Mouse (Mus musculus) hindbrain, embryonic 10.5 days (tissue): ENCODE measurements around the gene Grm1. TPM values are rescaled to one million over a fixed set of nuclear protein-coding genes. Genes with fewer than 3 reads are reported as not detected.
A peak's percentile ranks its signal among the peaks of the same experiment; 100 is the strongest.

Source experiments
- DNase-seq: peaks from one replicate; pipeline ENCODE4 v3.0.0-alpha.2; 2017; ENCODE audit warnings: low spot score
- H3K27ac ChIP-seq: fragments of 300-500 bp; sonication (generic); 2 replicates; pipeline ENCODE4 v1.5.1; 2016; ENCODE audit warnings: mild to moderate bottlenecking, moderate library complexity
- H3K27me3 ChIP-seq: fragments of 300-500 bp; sonication (generic); 2 replicates; pipeline ENCODE4 v1.6.1; 2016; ENCODE audit warnings: mild to moderate bottlenecking; ENCODE audit not compliant: poor library complexity, insufficient read depth, severe bottlenecking
- H3K36me3 ChIP-seq: fragments of 300-500 bp; sonication (generic); 2 replicates; pipeline ENCODE4 v1.6.1; 2016; ENCODE audit warnings: mild to moderate bottlenecking, moderate library complexity
- H3K4me1 ChIP-seq: fragments of 300-500 bp; sonication (generic); replicated peaks from 2 replicates; pipeline ENCODE4 v1.6.1; 2016; ENCODE audit warnings: mild to moderate bottlenecking
- H3K4me3 ChIP-seq: fragments of 300-500 bp; sonication (generic); 2 replicates; pipeline ENCODE4 v1.5.1; 2016; ENCODE audit warnings: mild to moderate bottlenecking, moderate library complexity
- H3K9me3 ChIP-seq: fragments of 300-500 bp; sonication (generic); 2 replicates; pipeline ENCODE4 v1.6.1; 2016; ENCODE audit warnings: mild to moderate bottlenecking, moderate library complexity
- WGBS: fragments of 180-500 bp; shearing (Covaris S2); methylation state at CpG from one replicate; pipeline ENCODE4 v1.1.7; 2016; 5-methylcytosine and 5-hydroxymethylcytosine counted together
- polyA plus RNA-seq: library from polyadenylated mRNA; unstranded; fragments of >200 nt; fragmentation: Nextera tagmentation; extraction: Ambion mirVana; gene quantifications from 2 replicates; pipeline ENCODE4 v1.2.1, GENCODE M21; 2016

The Grm1 gene
- polyA plus RNA-seq, 1 experiment from 2014 or later = 0.12 TPM

- Histone ChIP-seq H3K4me3 (no peak overlapping the region), H3K27me3 (no peaks in the 10 kb centered on the region), H3K9me3 (no peaks in the 10 kb centered on the region), H3K27ac (no peak overlapping the region), H3K4me1 (no peaks in the 10 kb centered on the region), H3K36me3 (no peaks in the 10 kb centered on the region)
- no peak for DNase-seq
- WGBS = 94% methylated on average over 1 of the region's 1 CpGs
Observed at GRCm38 (mm10) chr10:11044455-11045106, 37.6 kb downstream of the Grm1 start.

DNA sequence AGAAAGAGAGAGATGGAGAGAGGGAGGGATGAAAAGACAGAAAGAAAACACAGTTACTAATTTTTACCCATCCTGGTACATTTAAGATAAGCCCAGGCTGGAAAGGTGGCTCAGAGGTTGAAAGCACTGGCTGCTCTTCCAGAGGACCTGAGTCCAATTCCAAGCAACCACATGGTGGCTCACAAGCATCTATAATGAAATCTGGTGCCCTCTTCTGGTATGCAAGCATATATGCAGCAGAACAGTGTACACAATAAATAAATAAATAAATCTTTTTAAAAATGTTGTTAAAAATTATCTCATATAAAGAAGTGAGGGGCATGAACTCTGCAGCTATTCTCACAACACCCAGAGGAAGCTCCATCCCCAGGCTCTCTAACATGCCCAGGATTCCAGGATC lies 42.8 kb downstream of the Grm1 start:
- no peak overlapping the region for H3K27ac ChIP-seq
- DNase-seq = no peak
- no peaks in the 10 kb centered on the region for H3K27me3 ChIP-seq
- no peaks in the 10 kb centered on the region for H3K9me3 ChIP-seq
- H3K4me1 ChIP-seq = no peaks in the 10 kb centered on the region
- no peaks in the 10 kb centered on the region for H3K36me3 ChIP-seq
- H3K4me3 ChIP-seq = no peak overlapping the region

DNA sequence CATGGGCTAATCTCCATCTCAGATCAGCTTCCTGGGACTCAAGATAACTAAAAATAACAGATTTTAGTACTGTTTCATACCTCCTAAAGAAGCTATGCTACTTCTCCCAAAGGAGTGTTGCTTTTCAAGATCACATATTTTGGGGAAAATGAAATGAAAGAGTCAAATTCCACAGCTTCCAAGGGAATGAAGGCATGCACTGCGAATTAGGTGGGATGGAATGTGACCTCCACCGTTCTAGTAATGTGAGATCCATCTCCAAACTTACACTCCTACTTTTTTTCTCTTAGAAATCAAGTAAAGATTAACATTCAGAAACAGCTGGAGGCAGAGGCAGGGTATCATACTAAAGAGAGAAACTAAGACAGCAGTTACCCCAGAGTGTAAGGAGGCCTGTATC lies 49.9 kb downstream of the Grm1 start:
- no peak for DNase-seq
- Histone ChIP-seq H3K27me3 (no peaks in the 10 kb centered on the region), H3K27ac (no peak overlapping the region), H3K36me3 (no peaks in the 10 kb centered on the region), H3K4me3 (no peak overlapping the region), H3K4me1 (no peaks in the 10 kb centered on the region), H3K9me3 (no peaks in the 10 kb centered on the region)
- WGBS = 62% methylated on average over 2 of the region's 2 CpGs

DNA sequence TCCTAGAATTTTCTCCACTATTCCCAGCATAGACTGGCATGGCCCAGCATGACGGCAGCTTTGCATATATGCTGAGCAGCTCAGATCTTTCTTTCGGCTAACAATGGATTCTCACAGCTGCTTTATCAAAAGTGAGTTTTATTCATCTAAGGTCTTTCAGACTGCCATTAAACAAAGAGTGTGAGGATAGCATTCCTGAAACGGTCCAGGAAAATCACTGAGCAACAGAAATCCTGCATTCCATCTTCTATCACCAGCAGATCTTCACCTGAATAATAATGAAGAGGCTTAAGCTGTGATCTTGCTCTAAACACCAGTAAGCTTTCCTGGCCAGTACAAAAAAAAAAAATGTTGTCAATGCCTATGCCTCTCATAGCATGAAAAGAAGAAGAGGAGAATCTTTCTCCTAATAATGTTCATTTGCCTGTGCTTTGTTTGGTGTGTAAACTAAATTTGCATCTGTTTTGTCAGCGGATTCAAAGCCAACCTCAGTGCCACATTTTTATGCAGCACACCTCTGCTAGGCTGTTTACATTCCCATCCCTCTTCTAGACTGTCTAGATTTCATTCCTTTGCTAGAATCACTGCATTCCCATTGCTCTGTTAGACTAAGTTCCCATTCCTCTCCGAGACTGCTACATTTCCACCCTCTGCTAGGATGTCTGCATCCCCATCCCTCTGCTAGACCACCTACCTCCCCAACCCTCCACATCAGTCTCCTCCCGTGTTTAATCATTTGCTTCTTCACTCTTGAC lies 56.2 kb downstream of the Grm1 start:
- no peaks in the 10 kb centered on the region for H3K36me3 ChIP-seq
- peaks cover 13% of the 10 kb centered on the region for H3K4me1 ChIP-seq
- peak overlapping the region; percentile 62; the same call in 1 of the 2 replicates for H3K27ac ChIP-seq
- no peak overlapping the region for H3K4me3 ChIP-seq
- no peaks in the 10 kb centered on the region for H3K9me3 ChIP-seq
- no peaks in the 10 kb centered on the region for H3K27me3 ChIP-seq
- 32% methylated on average over 6 of the region's 6 CpGs for WGBS
- DNase-seq = no peak

- 88% methylated on average over 2 of the region's 2 CpGs for WGBS
- H3K9me3 ChIP-seq = no peaks in the 10 kb centered on the region
- no peak for DNase-seq
Observed at GRCm38 (mm10) chr10:11018970-11019531, 63.1 kb downstream of the Grm1 start.

DNA sequence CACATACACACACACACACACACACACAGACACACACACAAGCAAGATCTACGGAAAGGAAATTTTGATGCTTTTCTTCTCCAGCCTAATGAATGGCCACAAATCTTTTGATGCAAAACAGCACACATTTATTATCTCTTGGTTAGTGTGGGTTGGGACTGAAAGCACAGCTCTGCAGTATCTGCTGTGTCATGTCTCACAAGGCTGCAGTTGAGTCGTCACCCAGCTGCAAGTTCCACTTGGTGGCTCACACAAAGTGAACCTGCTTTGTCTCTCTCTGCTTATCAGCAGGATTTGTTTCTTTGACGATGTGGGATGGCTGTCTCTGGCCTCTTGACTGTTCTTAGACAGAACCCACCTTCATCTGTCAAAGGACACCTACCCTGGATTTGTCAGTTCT lies 68.5 kb downstream of the Grm1 start:
- Histone ChIP-seq H3K4me3 (no peak overlapping the region), H3K4me1 (no peaks in the 10 kb centered on the region), H3K27me3 (no peaks in the 10 kb centered on the region), H3K36me3 (no peaks in the 10 kb centered on the region), H3K9me3 (no peaks in the 10 kb centered on the region), H3K27ac (no peak overlapping the region)
- WGBS = 67% methylated on average over 3 of the region's 3 CpGs
- no peak for DNase-seq

More at GRCm38 (mm10) chr10:11018970-11019531, 63.1 kb downstream of the Grm1 start:
- H3K27me3 ChIP-seq = no peaks in the 10 kb centered on the region
- no peak overlapping the region for H3K27ac ChIP-seq
- H3K4me3 ChIP-seq = no peak overlapping the region
- no peaks in the 10 kb centered on the region for H3K4me1 ChIP-seq
- H3K36me3 ChIP-seq = no peaks in the 10 kb centered on the region

DNA sequence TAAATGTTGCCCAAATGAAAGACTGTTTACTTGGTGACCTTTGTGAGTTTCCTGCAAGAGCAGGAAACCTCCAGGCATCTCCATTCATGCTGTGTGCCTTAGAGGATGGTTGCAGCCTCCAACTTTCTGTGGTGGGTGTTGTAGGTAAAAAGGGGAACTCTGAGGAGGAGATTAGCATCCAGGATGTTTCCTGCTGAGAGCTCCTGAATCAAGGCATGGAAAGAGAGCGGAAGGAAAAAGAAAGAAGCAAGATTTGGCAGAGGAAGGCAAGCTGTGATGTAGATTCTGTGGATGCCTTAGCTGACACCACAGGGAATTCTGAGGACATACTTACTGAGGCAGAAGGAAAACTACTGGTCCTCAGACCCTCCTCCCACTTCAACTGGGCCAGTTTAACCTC lies 85.4 kb downstream of the Grm1 start:
- Histone ChIP-seq H3K27ac (no peak overlapping the region), H3K27me3 (no peaks in the 10 kb centered on the region), H3K9me3 (no peaks in the 10 kb centered on the region), H3K4me1 (no peaks in the 10 kb centered on the region), H3K36me3 (no peaks in the 10 kb centered on the region), H3K4me3 (no peak overlapping the region)
- no peak for DNase-seq
- WGBS = 30% methylated on average over 1 of the region's 1 CpGs

- Histone ChIP-seq H3K4me1 (no peaks in the 10 kb centered on the region), H3K4me3 (no peak overlapping the region), H3K27ac (no peak overlapping the region), H3K36me3 (no peaks in the 10 kb centered on the region), H3K9me3 (no peaks in the 10 kb centered on the region), H3K27me3 (no peaks in the 10 kb centered on the region)
- 53% methylated on average over 3 of the region's 3 CpGs for WGBS
- DNase-seq = no peak
Observed at GRCm38 (mm10) chr10:10991708-10992107, 90.4 kb downstream of the Grm1 start.

- no peak overlapping the region for H3K27ac ChIP-seq
- H3K4me3 ChIP-seq = no peak overlapping the region
- no peak for DNase-seq
- no peaks in the 10 kb centered on the region for H3K9me3 ChIP-seq
- H3K27me3 ChIP-seq = no peaks in the 10 kb centered on the region
- 65% methylated on average over 2 of the region's 2 CpGs for WGBS
- H3K36me3 ChIP-seq = no peaks in the 10 kb centered on the region
- H3K4me1 ChIP-seq = no peaks in the 10 kb centered on the region
Observed at GRCm38 (mm10) chr10:10971311-10971710, 110.8 kb downstream of the Grm1 start.

DNA sequence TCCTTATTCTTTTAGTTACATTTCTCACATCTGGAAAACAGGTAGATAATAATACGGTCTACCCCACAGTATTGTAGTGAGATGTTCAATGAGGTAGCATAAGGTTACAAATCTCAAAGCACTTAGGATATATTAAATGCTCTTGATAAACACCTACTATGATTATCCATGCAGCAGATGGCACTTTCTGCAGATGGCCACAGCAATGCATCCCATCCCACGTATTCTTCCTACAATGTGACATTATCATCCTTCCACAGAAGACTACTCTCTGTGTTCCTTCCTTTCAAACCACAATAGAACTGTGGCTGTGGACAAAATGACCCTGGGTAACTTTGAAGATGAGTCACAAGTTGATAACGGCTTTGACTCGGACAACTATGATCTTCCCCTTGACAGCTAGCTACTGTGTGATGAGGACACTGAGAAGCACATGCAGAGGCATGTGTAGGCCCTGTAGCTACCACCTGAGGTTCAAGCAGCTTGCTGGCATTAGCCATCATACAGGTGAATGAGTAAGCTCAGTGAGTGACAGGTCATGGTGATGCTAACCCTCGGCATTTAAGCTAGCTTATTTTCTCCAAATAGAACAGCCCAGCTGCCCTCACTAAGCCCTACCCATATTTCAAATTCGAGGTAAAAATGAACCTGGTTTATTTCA lies 117.5 kb downstream of the Grm1 start:
- 85% methylated on average over 6 of the region's 6 CpGs for WGBS
- no peak overlapping the region for H3K27ac ChIP-seq

DNA sequence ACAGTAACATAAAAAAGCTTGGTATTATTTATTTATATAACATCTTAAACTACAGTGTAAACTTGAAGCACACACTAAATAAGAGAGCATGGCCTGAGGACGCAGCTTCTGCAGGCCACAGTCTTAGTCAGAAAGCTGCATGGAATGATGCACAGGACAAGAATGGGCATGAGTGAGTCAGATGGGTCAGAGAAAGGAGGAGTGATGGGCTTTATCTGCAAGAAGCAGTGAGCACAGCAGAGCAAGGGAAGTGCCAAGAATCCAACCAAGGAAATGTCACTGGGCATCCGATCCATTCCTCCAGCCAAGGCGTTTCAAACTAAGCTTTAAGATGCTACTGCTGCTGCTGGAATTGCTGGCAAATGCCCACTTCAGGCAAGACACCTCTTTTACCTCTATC lies 131.6 kb downstream of the Grm1 start:
- H3K36me3 ChIP-seq = no peaks in the 10 kb centered on the region
- H3K4me3 ChIP-seq = no peak overlapping the region
- H3K4me1 ChIP-seq = no peaks in the 10 kb centered on the region
- H3K27ac ChIP-seq = no peak overlapping the region
- H3K9me3 ChIP-seq = no peaks in the 10 kb centered on the region
- DNase-seq = no peak
- WGBS = 95% methylated on average over 3 of the region's 3 CpGs
- no peaks in the 10 kb centered on the region for H3K27me3 ChIP-seq

More for the DNA sequence above, 117.5 kb downstream of the Grm1 start:
- Histone ChIP-seq H3K9me3 (peaks cover 14% of the 10 kb centered on the region), H3K4me3 (no peak overlapping the region), H3K36me3 (no peaks in the 10 kb centered on the region), H3K4me1 (no peaks in the 10 kb centered on the region), H3K27me3 (no peaks in the 10 kb centered on the region)
- no peak for DNase-seq

DNA sequence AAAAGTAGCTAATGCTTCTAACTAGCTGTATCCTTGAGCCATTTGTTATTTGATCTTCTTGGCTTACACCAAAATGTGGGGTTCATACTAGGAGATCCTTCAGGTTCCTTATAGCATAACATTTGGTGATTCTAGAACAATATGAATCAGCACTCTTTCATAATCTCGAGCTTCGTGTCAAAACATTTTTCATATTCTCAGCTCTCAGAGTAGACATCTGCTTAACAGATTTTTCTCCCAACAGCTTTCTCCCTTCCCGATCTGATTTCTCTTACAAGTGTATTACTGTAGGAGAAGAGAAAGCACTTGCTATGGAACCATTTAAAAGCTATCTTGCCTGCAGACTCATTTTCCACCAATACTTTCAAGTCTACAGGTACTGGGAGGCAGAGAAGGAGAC lies 133.0 kb downstream of the Grm1 start:
- Histone ChIP-seq H3K9me3 (no peaks in the 10 kb centered on the region), H3K27me3 (no peaks in the 10 kb centered on the region), H3K4me1 (no peaks in the 10 kb centered on the region), H3K27ac (no peak overlapping the region), H3K36me3 (no peaks in the 10 kb centered on the region), H3K4me3 (no peak overlapping the region)
- whole genome bisulfite sequencing = 91% methylated on average over 3 of the region's 3 CpGs
- no peak for DNase-seq

GRCm38 (mm10) chr10:10947531-10947930 lies 134.6 kb downstream of the Grm1 start:
- H3K36me3 ChIP-seq = no peaks in the 10 kb centered on the region
- no peaks in the 10 kb centered on the region for H3K27me3 ChIP-seq
- 92% methylated on average over 2 of the region's 2 CpGs for WGBS
- H3K27ac ChIP-seq = no peak overlapping the region
- DNase-seq = no peak
- no peaks in the 10 kb centered on the region for H3K9me3 ChIP-seq
- H3K4me1 ChIP-seq = no peaks in the 10 kb centered on the region
- no peak overlapping the region for H3K4me3 ChIP-seq
